Mouse (Mus musculus) G1E-ER4 (cell line): ENCODE data around the gene Ostc. TPM values are rescaled to one million over a fixed set of nuclear protein-coding genes. Genes with fewer than 3 reads are reported as not detected.
A peak's percentile ranks its signal among the peaks of the same experiment; 100 is the strongest.

Experiments used
- GATA1 ChIP-seq: IDR thresholded peaks from one replicate; pipeline ENCODE4 v1.8.0; 2012; ENCODE audit warnings: low read length, inconsistent platforms
- polyA plus RNA-seq: library from polyadenylated mRNA; stranded (reverse); fragments of >175 nt; gene quantifications from 2 replicates; pipeline ENCODE4 v1.2.3, GENCODE M21; 2012

The Ostc gene
- polyA plus RNA-seq, 1 experiment: 35.9 TPM

- TF ChIP-seq GATA1: no peak
Observed at GRCm38 (mm10) chr3:130687051-130687450, 22.2 kb downstream of the Ostc start.

- TF ChIP-seq GATA1: no peak
Observed at GRCm38 (mm10) chr3:130685014-130685366, 24.3 kb downstream of the Ostc start.

- TF ChIP-seq GATA1: no peak
Observed at GRCm38 (mm10) chr3:130684276-130685013, 24.8 kb downstream of the Ostc start.

DNA sequence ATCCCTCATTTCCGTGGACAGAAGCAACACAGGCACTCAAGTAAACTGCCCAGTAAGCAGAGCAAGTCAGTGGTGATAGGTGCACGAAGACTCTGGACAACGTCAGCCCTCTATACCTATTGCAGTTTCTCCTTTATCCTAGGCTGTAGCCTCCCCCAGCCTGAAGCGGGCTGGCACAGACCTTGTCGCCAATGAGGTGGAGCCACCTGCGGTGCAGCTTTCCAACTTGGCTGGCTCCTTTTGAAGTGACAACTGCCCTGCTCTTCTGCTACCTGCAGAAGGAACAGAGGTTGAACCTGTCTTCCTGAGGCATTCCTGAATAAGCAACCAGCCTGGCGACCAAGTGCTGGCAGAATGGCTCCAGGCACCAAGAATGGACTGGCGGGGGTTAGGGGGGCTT lies 25.4 kb downstream of the Ostc start:
- no peak for TF ChIP-seq GATA1

DNA sequence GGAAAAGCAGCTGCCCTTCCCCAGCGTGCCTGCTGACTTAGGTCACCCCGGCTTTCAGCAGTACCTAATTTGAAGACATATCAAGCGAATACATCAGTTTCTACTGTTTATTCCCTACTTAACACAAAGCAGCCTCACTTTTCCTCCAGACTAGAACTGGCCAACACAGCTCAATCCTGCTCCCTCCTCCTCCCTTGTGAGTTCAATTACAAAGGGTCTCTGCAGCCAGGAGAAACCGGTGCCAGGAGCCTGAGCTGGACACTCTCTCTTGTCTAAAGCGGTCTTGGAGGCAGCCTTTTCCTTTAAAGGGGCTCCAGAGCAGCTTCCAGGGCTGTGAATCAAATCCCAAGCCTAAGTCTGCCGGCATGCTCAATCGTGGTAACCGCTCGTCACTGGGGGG lies 27.1 kb downstream of the Ostc start:
- no peak for TF ChIP-seq GATA1

DNA sequence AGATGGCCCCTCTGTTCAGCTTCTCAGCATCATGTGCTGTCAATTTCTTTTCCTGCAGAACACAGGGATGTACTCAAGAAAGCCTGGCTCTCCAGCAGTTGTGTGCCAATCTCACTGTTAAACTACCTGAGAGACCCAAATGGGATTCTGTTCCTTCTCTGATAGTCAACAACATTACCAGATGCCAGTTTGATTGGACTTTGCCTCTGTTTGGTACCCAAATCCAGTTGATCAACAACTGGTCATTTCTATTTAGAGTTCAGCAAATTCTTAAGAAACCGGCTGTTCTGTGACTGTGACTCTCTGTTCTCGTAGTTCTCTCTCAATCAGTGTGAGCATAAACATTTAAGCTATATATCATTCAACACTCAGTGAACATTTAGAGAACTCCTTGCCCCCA lies 28.0 kb downstream of the Ostc start:
- TF ChIP-seq GATA1: no peak

- TF ChIP-seq GATA1: no peak
Observed at GRCm38 (mm10) chr3:130677671-130678460, 31.4 kb downstream of the Ostc start.

DNA sequence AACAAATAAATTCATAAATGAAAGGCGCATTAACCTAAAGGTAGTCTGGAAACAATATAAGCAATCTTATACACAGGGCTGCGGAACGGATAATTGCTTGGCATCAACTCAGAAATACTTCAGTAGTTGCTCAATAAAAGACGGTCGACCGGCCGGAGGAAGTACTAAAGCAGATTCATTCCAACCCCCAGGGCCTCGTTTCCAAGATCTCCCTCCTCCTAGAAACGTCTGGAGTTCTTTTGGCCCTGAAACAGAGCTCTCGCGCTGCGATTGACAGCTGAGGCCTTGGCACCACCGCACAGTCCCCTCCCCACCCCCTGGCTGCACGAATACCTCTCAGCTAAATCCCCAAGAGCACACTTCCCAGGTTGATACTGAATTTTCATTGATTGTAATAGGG lies 38.0 kb downstream of the Ostc start:
- TF ChIP-seq GATA1: no peak

DNA sequence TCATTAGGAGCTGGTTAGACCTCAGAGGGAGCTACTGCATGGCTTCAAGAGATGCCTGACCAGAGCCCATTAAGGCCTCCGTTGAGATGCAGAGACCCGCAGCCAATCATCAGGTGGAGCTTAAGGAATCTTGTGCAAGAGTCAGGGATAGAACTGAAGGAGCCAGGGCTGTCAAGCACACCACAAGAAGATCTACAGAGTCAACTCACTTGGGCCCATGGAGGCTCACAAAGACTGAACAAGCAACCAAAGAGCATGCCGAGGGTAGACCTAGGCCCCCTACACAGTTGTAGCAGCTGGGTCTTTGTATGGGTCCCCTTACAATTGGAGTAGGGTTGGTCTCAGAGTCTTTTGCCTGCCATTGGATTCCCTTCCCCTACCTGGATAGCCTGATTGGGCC lies 46.7 kb downstream of the Ostc start:
- TF ChIP-seq GATA1: no peak

GRCm38 (mm10) chr3:130660619-130661018 lies 48.6 kb downstream of the Ostc start:
- TF ChIP-seq GATA1: peak; percentile 38

DNA sequence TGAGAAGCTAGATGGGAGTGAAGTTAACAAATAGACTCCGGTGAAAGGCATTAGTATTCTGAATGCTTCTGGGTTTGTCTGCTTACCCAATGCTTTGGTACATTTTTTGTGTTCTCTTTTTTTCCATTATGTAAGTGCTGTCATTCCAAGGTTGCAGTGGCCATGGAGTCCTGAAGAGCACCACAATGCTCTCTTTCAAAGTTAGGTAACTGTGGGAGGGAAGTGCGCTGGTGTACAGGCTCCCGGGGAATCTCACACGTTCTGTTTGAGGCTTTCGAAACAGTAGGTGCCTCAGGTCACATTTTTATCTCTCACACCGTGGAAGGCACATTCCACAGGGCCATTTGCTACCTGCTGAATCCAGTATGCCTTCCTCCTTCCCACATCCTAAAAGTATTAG lies 59.7 kb downstream of the Ostc start:
- TF ChIP-seq GATA1: no peak

DNA sequence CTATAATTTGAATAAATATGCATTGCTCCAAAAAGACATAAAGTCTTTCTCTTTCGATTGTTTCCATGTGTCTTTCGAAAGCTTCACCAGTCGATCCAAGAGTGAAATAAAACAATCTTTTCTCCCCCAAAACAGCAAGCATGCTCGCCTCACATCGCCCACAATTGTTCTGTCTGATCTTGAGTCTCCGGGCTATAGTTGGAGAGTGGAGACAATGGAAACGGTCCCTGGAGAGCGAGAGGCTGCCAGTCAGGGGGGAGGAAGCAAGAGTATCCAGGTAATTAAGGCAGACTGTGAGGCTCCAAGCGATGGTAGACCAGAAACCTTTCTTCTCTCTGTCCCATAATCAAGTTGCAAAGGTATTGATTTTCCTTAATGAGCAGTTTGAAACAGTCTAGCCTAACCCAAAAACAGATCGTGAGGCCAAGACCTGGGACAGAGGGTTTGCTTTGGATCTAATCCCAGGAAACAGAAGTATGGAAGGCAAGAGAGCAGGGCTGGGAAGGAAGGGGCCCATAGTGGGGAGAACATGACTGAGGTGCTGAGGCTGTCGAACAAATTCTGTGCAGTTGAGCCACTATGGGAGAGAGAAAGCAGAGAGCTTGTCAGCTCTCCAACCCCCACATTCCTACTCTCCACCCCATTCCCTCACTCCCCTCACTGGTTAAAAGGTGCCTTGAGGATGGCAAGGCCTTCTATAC lies 63.0 kb downstream of the Ostc start:
- no peak for TF ChIP-seq GATA1

Other genes starting within 250 kb of the Ostc start
- gene Etnppl, start 92.0 kb downstream of the Ostc start, polyA plus RNA-seq: not detected in 2 replicates
- 108 and 157 TPM in 2 replicates for gene Rpl34, start 21.0 kb upstream of the Ostc start, polyA plus RNA-seq